Mouse (Mus musculus) brown adipose tissue, adult 24 weeks (tissue): ENCODE results near the gene A530084C06Rik. TPM values are rescaled to one million over a fixed set of nuclear protein-coding genes. Genes with fewer than 3 reads are reported as not detected.

Source experiments
- H3K27ac ChIP-seq: fragments of 200-500 bp; replicated peaks from 2 replicates; pipeline ENCODE4 v1.5.1; 2012; ENCODE audit warnings: low read depth, mild to moderate bottlenecking, low read length
- H3K4me1 ChIP-seq: fragments of 200-500 bp; 2 replicates; pipeline ENCODE4 v1.6.1; 2012; ENCODE audit warnings: low read length, mixed read lengths; ENCODE audit not compliant: control insufficient read depth, insufficient read depth, insufficient read length
- H3K4me3 ChIP-seq: fragments of 200-500 bp; 2 replicates; pipeline ENCODE4 v1.5.1; 2012; ENCODE audit warnings: low read depth, mild to moderate bottlenecking, low read length, moderate library complexity; ENCODE audit not compliant: insufficient read depth
- polyA plus RNA-seq: library from polyadenylated mRNA; stranded (reverse); fragments of >200 nt; gene quantifications from 2 replicates; pipeline ENCODE4 v1.2.4, GENCODE M21; 2012; ENCODE audit not compliant: missing spikeins, insufficient read depth, insufficient read length

A530084C06Rik gene
- not detected in 2 replicates for polyA plus RNA-seq

- Histone ChIP-seq H3K4me1 (peaks cover 3% of the 10 kb centered on the region; the same call in 1 of the 2 replicates), H3K27ac (no peak within 1 kb of the TSS), H3K4me3 (peak within 1 kb of the TSS; percentile 63)
These were observed at the start of gene A530084C06Rik for GRCm38 (mm10) chr13:31558521-31559418. Gene A530084C06Rik (minus strand): TSS chr13:31559333.

- Histone ChIP-seq H3K27ac (no peak overlapping the region), H3K4me3 (no peak overlapping the region), H3K4me1 (no peaks in the 10 kb centered on the region)
These were observed 44.8 kb upstream of the A530084C06Rik start for GRCm38 (mm10) chr13:31603964-31604363.

GRCm38 (mm10) chr13:31599576-31599975 is 40.4 kb upstream of the A530084C06Rik start:
- Histone ChIP-seq H3K4me1 (no peaks in the 10 kb centered on the region), H3K4me3 (no peak overlapping the region), H3K27ac (peak overlapping the region; percentile 35; the same call in 1 of the 2 replicates)

GRCm38 (mm10) chr13:31587341-31587740 is 28.2 kb upstream of the A530084C06Rik start:
- Histone ChIP-seq H3K4me1 (no peaks in the 10 kb centered on the region), H3K4me3 (no peak overlapping the region), H3K27ac (0 out of 2 replicates have a peak overlapping the region, but pooled peaks have one; percentile 42)

GRCm38 (mm10) chr13:31579866-31580265 is 20.7 kb upstream of the A530084C06Rik start:
- Histone ChIP-seq H3K27ac (no peak overlapping the region), H3K4me1 (peaks cover 6% of the 10 kb centered on the region; the same call in 1 of the 2 replicates)

GRCm38 (mm10) chr13:31578389-31578788 is 19.3 kb upstream of the A530084C06Rik start:
- H3K4me3 ChIP-seq = no peak overlapping the region
- peaks cover 6% of the 10 kb centered on the region; the same call in 1 of the 2 replicates for H3K4me1 ChIP-seq
- no peak overlapping the region for H3K27ac ChIP-seq

More at GRCm38 (mm10) chr13:31579866-31580265, 20.7 kb upstream of the A530084C06Rik start:
- H3K4me3 ChIP-seq = no peak overlapping the region

- no peak overlapping the region for H3K4me3 ChIP-seq
- peaks cover 6% of the 10 kb centered on the region; the same call in 1 of the 2 replicates for H3K4me1 ChIP-seq
- peak overlapping the region; percentile 30; the same call in 1 of the 2 replicates for H3K27ac ChIP-seq
These were observed 18.4 kb upstream of the A530084C06Rik start for GRCm38 (mm10) chr13:31577576-31577975.

- Histone ChIP-seq H3K27ac (no peak overlapping the region), H3K4me1 (peaks cover 6% of the 10 kb centered on the region; the same call in 1 of the 2 replicates), H3K4me3 (no peak overlapping the region)
These were observed 17.6 kb upstream of the A530084C06Rik start for GRCm38 (mm10) chr13:31576696-31577095.

- Histone ChIP-seq H3K4me3 (no peak overlapping the region), H3K4me1 (peaks cover 6% of the 10 kb centered on the region; the same call in 1 of the 2 replicates), H3K27ac (no peak overlapping the region)
These were observed 15.5 kb upstream of the A530084C06Rik start for GRCm38 (mm10) chr13:31574627-31575026.

- peaks cover 6% of the 10 kb centered on the region; the same call in 1 of the 2 replicates for H3K4me1 ChIP-seq
- no peak overlapping the region for H3K4me3 ChIP-seq
- H3K27ac ChIP-seq = no peak overlapping the region
These were observed 13.8 kb upstream of the A530084C06Rik start for GRCm38 (mm10) chr13:31572806-31573508.

GRCm38 (mm10) chr13:31567617-31568294 is 8.6 kb upstream of the A530084C06Rik start:
- H3K27ac ChIP-seq = no peak overlapping the region
- no peaks in the 10 kb centered on the region for H3K4me1 ChIP-seq
- no peak overlapping the region for H3K4me3 ChIP-seq

GRCm38 (mm10) chr13:31567099-31567498 is 8.0 kb upstream of the A530084C06Rik start:
- Histone ChIP-seq H3K27ac (no peak overlapping the region), H3K4me3 (no peak overlapping the region), H3K4me1 (no peaks in the 10 kb centered on the region)

- H3K4me3 ChIP-seq = no peak overlapping the region
- no peaks in the 10 kb centered on the region for H3K4me1 ChIP-seq
- no peak overlapping the region for H3K27ac ChIP-seq
These were observed 5.3 kb upstream of the A530084C06Rik start for GRCm38 (mm10) chr13:31564394-31564793.

- Histone ChIP-seq H3K4me3 (peak overlapping the region; percentile 63), H3K27ac (no peak overlapping the region), H3K4me1 (peaks cover 3% of the 10 kb centered on the region; the same call in 1 of the 2 replicates)
These were observed 449 bp upstream of the A530084C06Rik start for GRCm38 (mm10) chr13:31559419-31560144.
